Mouse (Mus musculus): ENCODE measurements around the gene Map4k1. TPM values are rescaled to one million over a fixed set of nuclear protein-coding genes. Genes with fewer than 3 reads are reported as not detected.

Gene Map4k1
- polyA plus RNA-seq, 1 experiment: 6.2 TPM

- 93% methylated on average over 8 of the region's 8 CpGs for WGBS
- H3K27me3 ChIP-seq (replicated peaks; ENCODE audit: control insufficient read depth, insufficient read depth, low read length): no peaks in the 10 kb centered on the region
- no peaks in the 10 kb centered on the region for H3K36me3 ChIP-seq (ENCODE audit: control insufficient read depth, insufficient read depth, low read length)
- TF ChIP-seq POLR2A (IDR thresholded peaks at IDR 0.05; ENCODE audit: low read depth, low read length): no peak
- TF ChIP-seq CTCF (conservative IDR thresholded peaks at IDR 0.05; ENCODE audit: insufficient read depth, insufficient read length, low read depth, low read length): no peak
- H3K4me3 ChIP-seq (ENCODE audit: insufficient read depth, low read depth, low read length): no peak overlapping the region
- no peaks in the 10 kb centered on the region for H3K4me1 ChIP-seq (ENCODE audit: control insufficient read depth, insufficient read depth, low read length)
- DNase-seq: no peak
- no peak overlapping the region for H3K27ac ChIP-seq (ENCODE audit: insufficient read depth, low read depth, low read length)
Measured at GRCm38 (mm10) chr7:29023514-29023913, 41.7 kb downstream of the Map4k1 start.

GRCm38 (mm10) chr7:29025566-29025965, 43.7 kb downstream of the Map4k1 start:
- no peak overlapping the region for H3K27ac ChIP-seq (ENCODE audit: insufficient read depth, low read depth, low read length)
- H3K27me3 ChIP-seq (replicated peaks; ENCODE audit: control insufficient read depth, insufficient read depth, low read length): no peaks in the 10 kb centered on the region
- H3K4me1 ChIP-seq (ENCODE audit: control insufficient read depth, insufficient read depth, low read length): no peaks in the 10 kb centered on the region
- DNase-seq: no peak
- TF ChIP-seq CTCF (conservative IDR thresholded peaks at IDR 0.05; ENCODE audit: insufficient read depth, insufficient read length, low read depth, low read length) (no peak), POLR2A (IDR thresholded peaks at IDR 0.05; ENCODE audit: low read depth, low read length) (no peak)
- no peak overlapping the region for H3K4me3 ChIP-seq (ENCODE audit: insufficient read depth, low read depth, low read length)
- WGBS: 87% methylated on average over 7 of the region's 7 CpGs
- H3K36me3 ChIP-seq (ENCODE audit: control insufficient read depth, insufficient read depth, low read length): no peaks in the 10 kb centered on the region

DNA sequence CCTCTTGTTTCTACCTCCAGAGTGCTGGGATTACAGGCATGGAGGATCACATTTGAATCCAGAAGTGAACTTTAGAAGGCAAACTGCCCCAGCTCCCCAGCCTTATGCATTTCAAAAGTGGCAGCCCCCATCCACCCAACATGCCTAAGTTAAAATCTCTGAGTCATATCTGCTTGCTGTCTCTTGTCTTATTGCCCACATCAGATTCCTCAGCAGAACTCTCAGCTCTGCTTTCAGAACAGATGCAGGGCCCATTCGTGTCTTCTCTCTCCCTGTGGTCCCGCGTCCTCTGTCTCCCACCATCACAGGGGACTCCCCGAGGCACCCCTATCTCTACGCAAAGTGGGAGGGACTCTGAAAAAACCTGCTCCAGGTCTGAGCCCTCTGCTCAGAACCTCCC, 44.3 kb downstream of the Map4k1 start:
- Histone ChIP-seq H3K36me3 (ENCODE audit: control insufficient read depth, insufficient read depth, low read length) (no peaks in the 10 kb centered on the region), H3K4me1 (ENCODE audit: control insufficient read depth, insufficient read depth, low read length) (no peaks in the 10 kb centered on the region), H3K27me3 (replicated peaks; ENCODE audit: control insufficient read depth, insufficient read depth, low read length) (no peaks in the 10 kb centered on the region), H3K4me3 (ENCODE audit: insufficient read depth, low read depth, low read length) (no peak overlapping the region), H3K27ac (ENCODE audit: insufficient read depth, low read depth, low read length) (no peak overlapping the region)
- WGBS: 86% methylated on average over 5 of the region's 5 CpGs
- TF ChIP-seq POLR2A (IDR thresholded peaks at IDR 0.05; ENCODE audit: low read depth, low read length): no peak
- no peak for TF ChIP-seq CTCF (conservative IDR thresholded peaks at IDR 0.05; ENCODE audit: insufficient read depth, insufficient read length, low read depth, low read length)
- DNase-seq: no peak

DNA sequence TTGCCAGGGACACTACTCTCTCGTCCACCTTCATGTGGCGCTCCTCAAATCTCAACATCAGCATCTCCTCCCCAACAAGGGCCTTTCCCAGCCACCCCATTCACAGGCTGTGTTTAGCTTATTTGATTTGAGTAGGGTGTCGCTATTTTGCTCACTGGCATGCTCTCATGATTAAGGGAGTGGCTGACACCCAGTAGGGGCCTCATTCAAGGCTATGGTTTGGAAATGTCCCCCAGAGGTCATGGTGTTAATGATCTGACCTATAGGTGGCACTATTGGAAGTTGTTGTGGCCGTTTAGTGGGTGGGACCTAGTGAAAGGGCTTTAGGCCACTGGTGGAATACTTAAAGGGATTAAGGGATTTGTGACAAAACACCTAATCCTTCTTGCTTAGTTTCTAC, 45.0 kb downstream of the Map4k1 start:
- Histone ChIP-seq H3K4me3 (ENCODE audit: insufficient read depth, low read depth, low read length) (no peak overlapping the region), H3K27me3 (replicated peaks; ENCODE audit: control insufficient read depth, insufficient read depth, low read length) (no peaks in the 10 kb centered on the region), H3K27ac (ENCODE audit: insufficient read depth, low read depth, low read length) (no peak overlapping the region), H3K4me1 (ENCODE audit: control insufficient read depth, insufficient read depth, low read length) (no peaks in the 10 kb centered on the region), H3K36me3 (ENCODE audit: control insufficient read depth, insufficient read depth, low read length) (no peaks in the 10 kb centered on the region)
- no peak for DNase-seq
- 82% methylated on average over 4 of the region's 4 CpGs for WGBS
- no peak for TF ChIP-seq CTCF (conservative IDR thresholded peaks at IDR 0.05; ENCODE audit: insufficient read depth, insufficient read length, low read depth, low read length)
- no peak for TF ChIP-seq POLR2A (IDR thresholded peaks at IDR 0.05; ENCODE audit: low read depth, low read length)

GRCm38 (mm10) chr7:29028761-29029160, 46.9 kb downstream of the Map4k1 start:
- TF ChIP-seq POLR2A (IDR thresholded peaks at IDR 0.05; ENCODE audit: low read depth, low read length) (no peak), CTCF (conservative IDR thresholded peaks at IDR 0.05; ENCODE audit: insufficient read depth, insufficient read length, low read depth, low read length) (no peak)
- no peaks in the 10 kb centered on the region for H3K27me3 ChIP-seq (replicated peaks; ENCODE audit: control insufficient read depth, insufficient read depth, low read length)
- H3K36me3 ChIP-seq (ENCODE audit: control insufficient read depth, insufficient read depth, low read length): no peaks in the 10 kb centered on the region
- no peak overlapping the region for H3K4me3 ChIP-seq (ENCODE audit: insufficient read depth, low read depth, low read length)
- 88% methylated on average over 6 of the region's 6 CpGs for WGBS
- H3K27ac ChIP-seq (ENCODE audit: insufficient read depth, low read depth, low read length): no peak overlapping the region
- no peaks in the 10 kb centered on the region for H3K4me1 ChIP-seq (ENCODE audit: control insufficient read depth, insufficient read depth, low read length)
- DNase-seq: no peak

DNA sequence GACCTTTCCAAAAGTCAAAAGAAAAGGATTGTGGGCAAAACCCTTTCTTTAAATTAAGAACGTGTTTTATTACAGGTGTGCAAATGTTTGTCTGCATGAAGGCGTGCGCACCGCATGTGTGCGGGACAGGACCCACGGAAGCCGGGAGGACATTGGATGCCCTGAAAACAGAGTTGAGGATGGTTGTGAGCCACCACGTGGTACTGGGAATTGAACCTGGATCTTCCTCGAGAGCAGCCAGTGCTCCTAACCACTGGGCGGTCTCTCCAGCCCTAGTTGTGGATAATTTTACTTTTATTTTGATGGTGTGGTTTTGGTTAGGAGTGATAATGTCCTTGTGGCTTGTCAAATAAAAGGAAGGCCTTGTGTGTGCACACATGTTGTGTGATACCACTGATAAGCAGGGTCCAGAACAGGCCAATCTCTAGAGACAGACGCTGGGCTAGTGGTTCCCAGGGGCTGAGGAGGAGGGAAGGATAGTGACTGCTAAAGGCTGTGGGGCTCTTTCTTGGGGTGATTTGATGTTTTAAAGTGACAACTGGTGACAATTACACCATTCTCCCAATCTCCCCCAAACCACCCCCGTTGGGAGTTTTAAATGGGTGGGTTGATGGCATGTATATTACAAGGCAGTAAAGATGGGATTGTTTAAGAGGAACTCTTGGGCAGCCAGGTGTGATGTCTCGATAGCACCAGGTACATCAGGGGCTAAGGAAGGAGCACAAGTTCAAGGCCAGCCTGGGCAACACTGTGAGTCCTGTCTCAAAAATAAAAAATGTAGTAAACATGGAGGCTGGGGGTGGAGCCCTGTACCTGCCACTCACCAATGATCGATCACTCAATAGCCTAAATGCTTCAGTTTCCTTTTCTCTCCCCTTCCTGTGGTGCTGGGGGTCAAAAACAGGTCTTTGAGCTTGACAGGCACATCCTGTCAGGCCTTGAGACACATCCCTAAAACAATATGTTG, 48.1 kb downstream of the Map4k1 start:
- no peak overlapping the region for H3K27ac ChIP-seq (ENCODE audit: insufficient read depth, low read depth, low read length)
- H3K4me1 ChIP-seq (ENCODE audit: control insufficient read depth, insufficient read depth, low read length): no peaks in the 10 kb centered on the region
- H3K27me3 ChIP-seq (replicated peaks; ENCODE audit: control insufficient read depth, insufficient read depth, low read length): no peaks in the 10 kb centered on the region
- no peak overlapping the region for H3K4me3 ChIP-seq (ENCODE audit: insufficient read depth, low read depth, low read length)
- H3K36me3 ChIP-seq (ENCODE audit: control insufficient read depth, insufficient read depth, low read length): no peaks in the 10 kb centered on the region
- TF ChIP-seq POLR2A (IDR thresholded peaks at IDR 0.05; ENCODE audit: low read depth, low read length) (no peak), CTCF (conservative IDR thresholded peaks at IDR 0.05; ENCODE audit: insufficient read depth, insufficient read length, low read depth, low read length) (no peak)
- no peak for DNase-seq
- 87% methylated on average over 14 of the region's 14 CpGs for WGBS

GRCm38 (mm10) chr7:29031641-29032040, 49.8 kb downstream of the Map4k1 start:
- TF ChIP-seq CTCF (conservative IDR thresholded peaks at IDR 0.05; ENCODE audit: insufficient read depth, insufficient read length, low read depth, low read length) (no peak), POLR2A (IDR thresholded peaks at IDR 0.05; ENCODE audit: low read depth, low read length) (no peak)
- Histone ChIP-seq H3K36me3 (ENCODE audit: control insufficient read depth, insufficient read depth, low read length) (no peaks in the 10 kb centered on the region), H3K4me3 (ENCODE audit: insufficient read depth, low read depth, low read length) (no peak overlapping the region), H3K27ac (ENCODE audit: insufficient read depth, low read depth, low read length) (no peak overlapping the region), H3K4me1 (ENCODE audit: control insufficient read depth, insufficient read depth, low read length) (no peaks in the 10 kb centered on the region), H3K27me3 (replicated peaks; ENCODE audit: control insufficient read depth, insufficient read depth, low read length) (no peaks in the 10 kb centered on the region)
- DNase-seq: no peak
- WGBS: 64% methylated on average over 10 of the region's 10 CpGs

Data from kidney, adult 2 months (tissue).